Mouse (Mus musculus) urinary bladder, adult 2 months (tissue): Measurements from ENCODE around the gene Irak2. TPM values are rescaled to one million over a fixed set of nuclear protein-coding genes. Genes with fewer than 3 reads are reported as not detected.
"Not testable (repeated sequence)": the region's sequence is repeated elsewhere in the genome, so short reads cannot be mapped to it uniquely, and the experiment has no call there.

Experiments used
- DNase-seq: peaks from one replicate; pipeline ENCODE4 v3.0.0; 2022; ENCODE audit warnings: low spot score
- polyA plus RNA-seq: library from polyadenylated mRNA; depleted of rRNA; stranded (reverse); fragments of >200 nt; gene quantifications from 2 replicates; pipeline ENCODE4 v1.2.3, GENCODE M21; 2012

Gene Irak2
- polyA plus RNA-seq, 1 experiment, result 91.4 TPM

DNA sequence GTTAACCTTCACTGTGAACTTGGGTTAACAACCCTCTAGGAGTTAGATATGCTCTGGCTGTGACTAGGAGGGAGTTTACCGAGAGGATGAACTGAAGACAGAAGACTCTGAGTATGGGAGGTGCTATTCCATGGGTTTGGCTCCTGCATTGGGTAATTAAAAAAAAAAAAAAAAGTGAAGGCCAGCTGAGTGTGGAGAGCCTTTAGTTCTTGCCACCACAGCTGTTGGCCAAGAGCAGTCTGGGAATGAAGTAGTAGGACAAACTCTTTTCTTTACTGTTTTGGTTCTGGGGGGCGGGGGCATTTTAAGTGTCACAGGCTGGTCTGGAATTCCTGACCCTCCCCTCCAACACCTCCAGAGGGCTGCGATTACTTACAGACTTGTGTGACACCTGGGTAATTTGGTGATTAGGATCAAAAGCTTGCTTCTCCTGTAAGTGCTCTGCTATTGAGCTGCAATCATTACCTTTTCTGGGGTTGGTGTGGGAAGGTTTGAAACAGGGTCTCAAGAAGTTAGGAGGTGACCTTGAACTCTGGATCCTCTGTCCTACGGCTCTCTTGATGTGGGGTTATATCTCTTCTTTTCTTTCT, 57.6 kb downstream of the Irak2 start:
- no peak for DNase-seq

DNA sequence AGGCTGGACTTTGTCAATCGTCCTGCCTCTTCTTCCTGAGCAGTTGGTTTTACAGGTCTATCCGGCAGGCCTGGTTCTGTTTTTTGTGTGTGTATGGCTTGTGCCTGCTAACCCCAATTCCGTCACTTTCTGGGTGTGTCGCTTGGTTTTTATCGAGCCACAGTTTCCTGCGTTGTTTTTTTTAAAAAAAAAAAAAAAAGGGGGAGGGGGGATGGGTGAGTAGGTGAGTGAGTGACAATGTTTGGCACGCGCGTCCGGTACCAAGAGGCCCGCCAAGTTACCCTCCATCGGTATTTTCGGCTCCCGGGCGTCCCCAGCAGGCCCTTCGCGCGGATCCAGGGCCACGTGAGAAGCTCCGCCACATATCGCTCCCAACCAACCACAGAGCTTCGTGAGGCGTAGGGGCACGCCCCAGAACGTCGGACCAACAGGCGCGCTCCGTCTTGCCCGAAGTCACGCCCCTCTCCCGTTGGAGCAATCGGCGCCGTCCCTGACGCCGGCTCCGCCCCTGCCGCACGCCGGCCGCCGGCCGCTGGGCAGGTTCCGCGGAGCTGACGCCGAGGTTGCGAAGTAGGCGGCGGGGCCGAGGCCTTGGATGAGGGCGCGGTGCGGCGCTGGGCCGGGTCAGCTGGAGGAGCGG, 58.4 kb downstream of the Irak2 start, which contains the start of gene Tatdn2:
TSS of gene Tatdn2 (plus strand) at position 469 of the 640 bp plus-strand sequence.
- peak; percentile 96 for DNase-seq

DNA sequence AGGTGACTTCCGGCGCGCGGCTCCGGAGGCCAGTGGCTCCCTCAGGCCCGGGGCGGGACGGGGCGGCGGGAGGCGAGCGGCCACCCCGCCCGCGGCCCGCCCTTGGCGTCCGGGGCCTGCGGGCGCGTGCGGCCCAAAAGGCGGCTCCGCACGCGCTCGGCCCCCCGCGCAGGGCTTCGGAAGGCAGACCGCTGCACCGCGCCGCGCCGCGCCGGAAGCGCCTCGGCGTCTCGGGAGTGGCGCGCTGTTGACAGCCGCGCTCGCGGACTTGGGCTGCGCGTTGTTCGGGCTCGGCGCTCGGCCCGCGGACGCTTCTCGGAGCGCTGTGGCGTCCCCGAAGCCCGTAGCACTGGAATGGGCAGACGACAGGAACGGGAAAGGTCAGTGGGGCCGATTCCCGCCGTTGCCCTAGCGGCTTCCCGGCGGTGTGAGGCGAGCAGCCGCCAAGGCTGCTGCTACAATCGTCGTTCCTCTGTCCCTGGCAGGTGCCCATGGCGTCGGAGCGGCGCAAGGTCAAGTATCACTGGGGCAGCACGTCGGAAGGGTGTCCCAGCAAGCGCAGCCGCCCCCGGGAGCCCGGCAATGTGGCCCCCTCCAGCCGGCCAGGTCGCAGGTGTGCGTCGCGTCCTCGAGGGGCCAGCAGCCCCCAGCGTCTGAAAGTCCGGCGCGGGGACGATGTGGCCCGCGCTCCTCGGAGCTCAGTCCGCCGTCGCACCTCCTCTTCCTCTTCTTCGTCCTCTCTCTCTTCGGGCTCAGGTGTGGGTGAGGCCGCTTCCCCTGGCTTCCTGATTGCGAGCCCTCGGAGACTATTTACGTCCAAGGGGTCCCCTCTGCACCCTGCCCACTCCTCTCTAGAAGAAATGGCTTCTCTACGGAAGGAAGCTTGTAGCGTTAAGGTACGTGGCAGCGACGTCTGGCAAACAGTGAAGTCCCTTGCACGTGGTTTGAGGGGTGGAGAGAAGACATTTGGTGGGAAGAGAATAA, 59.2 kb downstream of the Irak2 start:
- peak; percentile 40 for DNase-seq

DNA sequence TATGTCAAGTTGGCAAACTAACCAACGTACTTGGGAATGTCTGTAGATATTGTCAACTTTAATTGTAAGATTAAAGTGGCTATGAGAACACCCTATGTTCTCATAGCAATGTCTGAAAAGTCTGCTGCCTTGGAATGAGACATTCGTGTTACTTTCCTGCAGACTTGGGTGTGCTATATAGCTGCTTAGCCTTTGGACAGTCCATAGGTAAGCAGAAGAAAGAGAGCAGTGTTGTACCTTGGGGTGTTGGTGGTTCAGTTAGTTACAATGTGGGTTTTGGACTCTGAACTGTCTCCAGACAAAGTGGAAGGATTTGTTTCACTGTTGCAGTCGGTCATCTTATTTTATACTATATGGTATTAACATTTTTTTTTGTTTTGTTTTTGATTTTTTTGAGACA, 74.5 kb downstream of the Irak2 start:
- DNase-seq, result no peak

DNA sequence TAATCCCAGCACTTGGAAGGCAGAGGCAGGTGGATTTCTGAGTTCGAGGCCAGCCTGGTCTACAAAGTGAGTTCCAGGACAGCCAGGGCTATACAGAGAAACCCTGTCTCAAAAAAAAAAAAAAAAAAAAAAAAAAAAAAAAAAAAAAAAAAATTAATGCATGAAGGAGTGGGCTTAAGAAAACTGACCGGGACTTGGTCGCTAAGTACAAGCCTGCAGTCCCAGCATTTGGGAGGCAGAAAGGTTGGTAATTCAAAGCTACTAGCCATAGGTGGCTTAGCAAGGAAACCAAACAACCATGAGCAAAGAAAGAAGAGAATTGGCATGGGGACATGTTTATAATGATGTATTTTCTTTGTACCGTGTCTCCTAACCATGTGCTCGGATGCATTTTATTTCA, 75.1 kb downstream of the Irak2 start:
- not testable (repeated sequence) for DNase-seq

DNA sequence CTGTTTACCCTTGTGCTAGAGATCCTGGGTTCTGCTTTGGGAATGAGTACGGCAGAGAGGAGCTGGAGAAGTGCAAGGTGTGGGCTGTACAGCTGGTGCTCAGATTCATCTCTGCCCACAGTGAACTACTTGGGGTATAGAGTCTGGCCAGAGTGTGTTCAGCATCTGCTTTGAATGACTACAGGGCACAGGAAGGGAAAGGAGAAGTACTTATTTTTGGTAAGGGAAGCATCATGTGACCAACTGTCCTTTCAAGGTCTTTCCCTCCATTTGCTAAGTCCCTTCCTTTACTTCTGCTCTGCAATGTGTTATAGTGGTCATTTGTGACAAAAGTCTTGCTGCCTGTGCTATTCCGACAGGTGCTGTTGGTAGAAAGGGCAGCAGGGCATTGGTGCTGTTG, 76.0 kb downstream of the Irak2 start:
- no peak for DNase-seq

DNA sequence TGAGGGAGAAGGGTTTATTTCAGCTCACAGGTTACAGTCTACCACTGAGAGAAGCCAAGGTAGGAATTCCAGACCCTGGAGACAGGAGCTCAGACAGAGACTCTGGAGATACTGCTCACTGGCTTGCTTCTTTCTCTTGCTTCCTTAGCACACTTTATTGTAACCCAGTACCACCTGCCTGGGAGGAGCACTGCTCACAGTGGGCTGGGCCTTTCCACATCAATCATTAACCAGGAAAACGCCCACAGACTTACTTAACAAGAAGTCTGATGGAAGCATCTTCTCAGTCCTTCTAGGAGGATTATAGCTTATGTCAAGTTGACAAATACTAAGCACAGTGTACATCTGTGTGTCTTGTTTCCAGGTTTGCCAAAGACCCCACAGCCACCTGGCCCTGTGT, 76.5 kb downstream of the Irak2 start:
- no peak for DNase-seq

DNA sequence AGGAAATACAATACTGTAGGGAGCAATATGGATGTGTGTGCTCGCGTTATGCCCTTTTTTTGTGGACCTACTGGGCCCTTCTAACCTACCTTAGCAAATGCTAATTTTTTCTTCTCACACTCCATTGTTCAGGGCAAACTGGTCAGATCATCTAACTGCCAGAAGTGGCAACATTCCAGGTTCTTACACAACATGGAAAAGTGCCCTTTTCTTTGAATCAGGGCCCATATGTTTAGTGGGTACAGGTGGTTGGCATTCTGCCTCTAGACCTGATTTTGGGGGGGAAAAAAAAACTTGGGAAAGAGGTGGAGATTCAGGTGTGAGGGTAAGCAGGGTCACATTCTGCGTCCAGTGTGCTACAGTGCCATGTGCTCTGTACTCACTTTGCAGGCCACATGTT, 79.3 kb downstream of the Irak2 start:
- DNase-seq, result no peak

DNA sequence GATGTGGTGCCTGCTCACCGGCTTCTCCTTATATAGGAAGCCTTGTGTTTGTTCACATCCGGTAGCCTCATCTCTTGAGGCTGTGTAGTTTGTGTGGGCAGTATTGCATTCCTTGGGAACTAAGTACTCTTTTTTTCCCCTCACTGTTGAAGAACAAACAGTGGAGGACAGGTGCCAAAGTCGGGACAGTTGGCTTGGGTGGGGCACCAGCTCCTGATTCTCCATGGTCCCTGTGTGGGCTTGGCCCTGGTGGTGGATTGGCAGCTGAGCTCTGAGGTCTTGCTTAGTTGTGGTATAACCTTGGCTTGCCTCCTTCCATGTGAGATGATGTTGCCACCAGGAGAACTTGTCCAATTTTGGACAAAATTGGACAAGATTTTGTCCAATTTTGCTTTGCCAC, 81.6 kb downstream of the Irak2 start, which contains the start of gene Ghrl:
TSS of gene Ghrl (minus strand) at position 3 of the 400 bp plus-strand sequence.
- DNase-seq, result no peak

DNA sequence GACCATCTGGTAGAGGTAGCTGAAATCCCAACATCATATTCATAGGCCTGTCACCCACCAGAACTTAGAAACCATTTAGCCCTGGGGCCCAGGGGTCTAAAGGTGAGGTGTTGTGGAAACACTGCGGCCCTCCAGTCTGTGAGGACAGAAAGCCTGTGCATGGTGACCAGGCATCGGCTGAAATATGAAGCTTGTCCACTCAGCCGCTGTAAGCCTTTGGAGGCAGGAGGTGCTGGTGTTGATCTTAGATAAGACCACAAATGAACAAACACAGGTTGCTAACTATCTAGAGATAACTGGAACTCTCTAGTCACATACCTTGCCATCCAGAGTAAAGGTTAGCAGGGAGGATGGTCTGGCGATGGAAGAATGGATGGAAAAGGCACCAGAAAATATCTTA, 82.8 kb downstream of the Irak2 start:
- no peak for DNase-seq

DNA sequence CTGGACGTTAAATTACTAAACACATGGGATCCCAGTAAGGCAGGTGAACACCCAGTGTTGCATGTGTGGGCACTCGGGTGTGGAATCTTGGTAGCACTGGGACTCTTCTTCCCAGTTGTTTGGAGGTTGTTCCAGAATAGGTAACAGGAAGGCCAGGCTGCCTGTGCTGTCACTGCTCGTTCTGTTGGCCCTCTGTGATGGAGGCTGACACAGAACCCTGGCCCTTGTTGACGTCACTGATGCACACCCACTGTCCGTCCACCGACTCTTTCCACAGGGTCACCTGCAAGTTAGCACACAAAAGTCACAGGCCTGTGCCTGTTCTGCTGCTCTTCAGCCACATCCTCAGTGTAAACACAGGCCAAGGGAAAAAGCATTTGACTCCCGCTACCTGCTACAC, 89.9 kb downstream of the Irak2 start:
- no peak for DNase-seq

DNA sequence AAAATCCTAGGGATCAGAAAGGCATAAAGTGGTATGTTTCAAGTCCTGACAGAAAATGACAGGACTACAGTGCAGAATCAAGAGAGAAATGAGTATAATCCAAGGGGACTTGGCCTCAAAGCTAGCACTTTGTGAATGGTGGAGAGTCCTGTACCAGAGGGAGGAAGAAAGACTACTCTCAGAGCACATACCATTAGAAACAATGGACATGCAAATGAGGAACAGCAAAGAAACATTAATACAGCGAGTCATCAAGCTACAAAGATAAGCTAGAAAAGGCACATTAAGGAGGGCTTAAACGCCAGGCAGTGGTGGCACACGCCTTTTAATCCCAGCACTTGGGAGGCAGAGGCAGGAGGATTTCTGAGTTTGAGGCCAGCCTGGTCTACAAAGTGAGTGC, 93.0 kb downstream of the Irak2 start:
- no peak for DNase-seq

DNA sequence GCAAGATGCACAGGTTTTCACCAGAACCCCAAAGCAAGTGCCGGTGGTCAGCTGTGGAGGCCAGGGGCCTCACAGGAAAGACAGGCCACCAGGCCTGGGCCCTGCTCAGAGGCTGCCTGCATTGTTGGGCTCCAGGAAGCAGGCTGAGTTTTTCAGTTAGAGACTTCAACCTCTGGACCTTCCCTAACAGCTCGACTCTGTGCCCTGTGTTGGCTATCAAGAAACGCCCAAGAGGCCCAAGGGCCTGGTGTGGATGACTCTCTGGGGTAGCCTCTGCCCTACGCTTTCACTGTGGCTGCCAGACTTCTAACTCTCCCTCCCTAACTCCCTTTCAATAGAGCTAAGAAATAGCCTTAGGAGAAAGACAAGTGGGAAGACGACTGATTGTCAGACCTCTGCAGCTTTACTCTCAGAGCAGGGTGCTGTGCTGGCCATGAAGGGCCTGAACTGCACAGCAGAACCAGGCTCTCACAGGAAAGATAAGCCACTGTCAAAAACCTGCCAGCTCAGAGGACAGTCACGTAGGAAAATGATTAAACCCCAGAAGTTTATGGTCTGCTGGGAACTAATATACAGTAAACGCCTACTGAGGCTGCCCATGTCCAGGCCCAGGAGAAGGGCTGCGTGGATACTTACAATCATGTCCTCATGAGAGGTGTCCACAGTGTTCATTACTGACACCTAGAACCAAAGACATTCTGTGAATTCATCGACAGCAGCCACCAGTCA, 99.2 kb downstream of the Irak2 start:
- no peak for DNase-seq

DNA sequence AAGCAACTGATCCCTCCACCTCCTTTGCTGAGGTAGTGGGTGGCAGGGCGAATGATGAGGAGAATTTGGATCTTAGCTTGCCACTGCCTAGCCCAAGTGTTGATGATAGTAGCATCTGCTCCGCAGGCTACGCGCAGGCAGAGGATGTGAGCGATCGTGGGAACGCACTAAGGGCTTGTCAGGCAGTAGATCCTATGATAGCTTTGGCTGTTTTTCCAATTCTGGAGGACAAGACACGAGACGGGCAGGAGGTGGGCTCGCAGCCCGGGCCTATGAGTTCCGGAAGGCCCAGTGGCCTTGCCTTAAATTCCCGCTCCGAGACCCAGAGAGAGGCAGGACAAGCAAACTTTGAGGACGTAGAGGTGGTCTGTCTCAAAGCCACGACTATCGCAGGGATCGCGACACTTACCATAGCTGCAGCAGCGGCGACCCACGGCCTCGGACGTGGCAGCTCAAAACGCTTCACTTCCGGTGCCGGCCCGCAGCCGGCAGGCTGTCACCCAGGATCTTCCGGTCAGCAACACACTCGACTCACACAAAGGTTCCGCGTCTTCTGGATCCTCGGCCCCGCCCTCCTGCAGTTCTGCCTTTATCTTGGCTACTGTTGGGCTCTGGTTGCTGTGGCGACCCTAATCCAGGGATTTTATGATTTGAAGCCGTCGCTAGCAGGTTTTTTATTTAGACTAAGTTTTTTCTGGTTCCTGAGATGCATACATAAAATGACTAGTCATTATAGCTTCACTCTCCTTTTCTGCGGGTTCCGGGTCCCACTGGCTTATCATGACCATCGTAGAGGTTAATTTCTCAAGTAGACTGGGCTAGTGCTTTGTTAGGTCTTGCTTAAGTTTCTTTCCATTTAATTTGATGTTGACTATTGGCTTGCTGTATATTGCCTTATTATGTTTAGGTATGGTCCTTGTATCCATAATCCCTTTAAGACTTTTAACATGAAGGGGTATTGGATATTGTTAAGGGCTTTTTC, 102.3 kb downstream of the Irak2 start, which contains the start of gene Sec13:
TSS of gene Sec13 (minus strand) at position 508 of the 982 bp plus-strand sequence.
- peak; percentile 71 for DNase-seq

DNA sequence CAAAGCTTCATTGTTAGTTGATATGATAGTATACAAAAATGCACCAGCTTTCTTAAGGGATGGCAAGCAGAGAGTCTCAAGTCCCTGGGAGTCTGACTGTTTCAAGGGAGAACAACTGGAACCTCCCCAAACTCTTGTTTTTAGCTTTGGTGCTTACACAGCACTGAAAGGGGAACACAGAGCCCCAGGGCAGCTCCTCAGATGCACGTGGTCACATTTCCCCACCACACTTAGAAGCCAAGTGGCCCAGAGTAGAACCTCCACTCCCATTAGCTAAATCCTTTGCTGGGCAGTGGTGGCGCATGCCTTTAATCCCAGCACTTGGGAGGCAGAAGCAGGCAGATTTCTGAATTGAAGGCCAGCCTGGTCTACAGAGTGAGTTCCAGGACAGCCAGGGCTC, 103.2 kb downstream of the Irak2 start:
- DNase-seq, result no peak

DNA sequence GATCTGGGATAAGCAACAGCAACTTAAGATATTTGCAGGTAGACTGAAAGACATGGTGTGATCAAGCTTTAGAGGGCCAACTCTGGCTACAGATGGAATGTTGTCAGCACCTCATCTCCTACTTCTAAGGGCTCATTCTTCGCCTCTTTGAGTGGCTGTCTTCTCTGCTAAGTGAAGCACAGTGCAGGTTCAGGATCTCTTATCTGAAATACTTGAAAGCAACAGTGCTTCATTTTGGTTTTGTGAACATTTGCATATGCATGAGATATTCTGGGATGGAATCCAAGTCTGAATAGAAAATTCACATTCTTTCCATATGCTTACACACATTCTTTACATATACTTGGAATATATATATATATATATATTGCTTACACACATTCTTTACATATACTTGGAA, 104.1 kb downstream of the Irak2 start:
- no peak for DNase-seq

DNA sequence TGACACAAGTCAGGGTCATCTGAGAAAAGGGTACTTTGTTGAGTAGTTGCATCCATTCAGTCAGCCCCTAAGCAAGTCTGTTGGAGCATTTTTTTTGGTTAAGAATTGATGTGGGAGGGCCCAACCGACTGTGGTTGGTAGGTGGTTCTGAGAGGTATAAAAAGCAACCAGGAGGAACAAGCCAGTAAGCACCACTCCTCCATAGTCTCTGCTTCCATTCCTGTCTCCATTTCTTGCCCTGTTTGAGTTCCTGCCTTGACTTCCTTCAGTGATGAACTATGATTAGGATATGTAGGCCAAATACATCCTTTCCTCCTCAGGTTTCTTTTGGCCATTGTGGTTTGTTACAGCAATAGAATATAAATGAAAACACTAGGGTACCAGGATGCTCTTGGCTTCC, 104.8 kb downstream of the Irak2 start:
- DNase-seq, result no peak
